Mouse (Mus musculus) heart, embryonic 16.5 days (tissue): ENCODE results near the gene Chchd6. TPM values are rescaled to one million over a fixed set of nuclear protein-coding genes. Genes with fewer than 3 reads are reported as not detected.

Source experiments
- ATAC-seq: fragments of 200-750 bp; cut with Nextera tagmentation; replicated peaks from 2 replicates; pipeline ENCODE4 v1.8.0; 2017; ENCODE audit warnings: moderate number of reproducible peaks; ENCODE audit not compliant: insufficient read depth, low FRiP score; ENCODE audit errors: extremely low read depth
- H3K27ac ChIP-seq: fragments of 300-500 bp; sonication (generic); 2 replicates; pipeline ENCODE4 v1.5.1; 2014; ENCODE audit warnings: mild to moderate bottlenecking, low read length, control low read depth, moderate library complexity
- H3K27me3 ChIP-seq: fragments of 300-500 bp; sonication (generic); 2 replicates; pipeline ENCODE4 v1.6.1; 2014; ENCODE audit warnings: low read length, mixed read lengths; ENCODE audit not compliant: control insufficient read depth, insufficient read depth
- H3K36me3 ChIP-seq: fragments of 300-500 bp; sonication (generic); 2 replicates; pipeline ENCODE4 v1.6.1; 2014; ENCODE audit not compliant: control insufficient read depth, insufficient read depth
- H3K4me1 ChIP-seq: fragments of 300-500 bp; sonication (generic); 2 replicates; pipeline ENCODE4 v1.6.1; 2014; ENCODE audit warnings: low read length, mixed read lengths; ENCODE audit not compliant: control insufficient read depth, insufficient read depth
- H3K4me2 ChIP-seq: fragments of 300-500 bp; sonication (generic); 2 replicates; pipeline ENCODE4 v1.6.1; 2014; ENCODE audit warnings: low read depth, mild to moderate bottlenecking, control low read depth, low read length
- H3K4me3 ChIP-seq: fragments of 300-500 bp; sonication (generic); 2 replicates; pipeline ENCODE4 v1.5.1; 2014; ENCODE audit warnings: mild to moderate bottlenecking, control low read depth, low read length
- H3K9ac ChIP-seq: fragments of 300-500 bp; sonication (generic); 2 replicates; pipeline ENCODE4 v1.6.1; 2014; ENCODE audit warnings: low read length, control low read depth
- H3K9me3 ChIP-seq: fragments of 300-500 bp; sonication (generic); replicated peaks from 2 replicates; pipeline ENCODE4 v1.6.1; 2016; ENCODE audit warnings: low read length; ENCODE audit not compliant: control insufficient read depth
- WGBS: fragments of 180-500 bp; shearing (Covaris S2); extraction: QIAGEN DNeasy Blood & Tissue Kit; methylation state at CpG from one replicate; pipeline ENCODE4 v1.1.7; 2014; 5-methylcytosine and 5-hydroxymethylcytosine counted together
- polyA plus RNA-seq: library from polyadenylated mRNA; unstranded; fragments of >200 nt; fragmentation: Nextera tagmentation; extraction: Ambion mirVana; gene quantifications from 2 replicates; pipeline ENCODE4 v1.2.1, GENCODE M21; 2015

Chchd6 gene
- polyA plus RNA-seq, 1 experiment from 2014 or later: 58.1 TPM

- Histone ChIP-seq H3K9ac (peak overlapping the region; percentile 28; the same call in 1 of the 2 replicates), H3K4me2 (peak overlapping the region; percentile 98; the same call in 1 of the 2 replicates), H3K27me3 (peaks cover 6% of the 10 kb centered on the region), H3K4me3 (no peak overlapping the region), H3K9me3 (no peaks in the 10 kb centered on the region), H3K4me1 (peaks cover 27% of the 10 kb centered on the region), H3K27ac (no peak overlapping the region), H3K36me3 (0 out of 2 replicates have a peak, but pooled peaks cover 3% of the 10 kb centered on the region)
- ATAC-seq: no peak
- WGBS: 66% methylated on average over 20 of the region's 20 CpGs
Observed at GRCm38 (mm10) chr6:89359771-89360708, 235.4 kb downstream of the Chchd6 start.

- H3K4me1 ChIP-seq: peaks cover 31% of the 10 kb centered on the region
- WGBS: 90% methylated on average over 3 of the region's 3 CpGs
- H3K4me2 ChIP-seq: no peak overlapping the region
- no peak overlapping the region for H3K4me3 ChIP-seq
- no peaks in the 10 kb centered on the region for H3K9me3 ChIP-seq
- no peak overlapping the region for H3K27ac ChIP-seq
- peaks cover 6% of the 10 kb centered on the region; the same call in 1 of the 2 replicates for H3K36me3 ChIP-seq
- H3K27me3 ChIP-seq: peaks cover 6% of the 10 kb centered on the region
- ATAC-seq: no peak
- H3K9ac ChIP-seq: peak overlapping the region; percentile 6; the same call in 1 of the 2 replicates
Observed at GRCm38 (mm10) chr6:89359192-89359591, 236.3 kb downstream of the Chchd6 start.

DNA sequence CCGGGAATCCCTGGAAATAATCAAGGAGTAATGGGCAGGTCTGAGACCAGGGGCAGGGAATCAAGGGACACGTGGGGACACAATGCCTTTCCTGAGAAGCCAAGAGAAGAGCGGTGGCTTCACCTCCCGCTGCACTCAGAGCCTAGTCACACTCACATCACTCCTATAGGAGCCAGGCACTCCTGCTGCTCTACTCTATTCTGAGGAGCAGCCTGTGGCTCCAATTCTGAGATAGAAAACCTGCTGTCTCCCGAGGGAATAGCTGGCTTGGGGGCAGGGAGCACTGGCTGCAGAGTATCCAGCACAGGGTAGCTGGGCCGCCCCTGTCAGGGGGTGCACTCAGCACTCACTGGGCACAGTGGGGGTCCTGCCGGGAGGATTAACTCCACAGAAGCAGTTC is 239.8 kb downstream of the Chchd6 start:
- ATAC-seq: no peak
- Histone ChIP-seq H3K9me3 (no peaks in the 10 kb centered on the region), H3K36me3 (peaks cover 6% of the 10 kb centered on the region; the same call in 1 of the 2 replicates), H3K27ac (no peak overlapping the region), H3K4me2 (no peak overlapping the region), H3K27me3 (no peaks in the 10 kb centered on the region), H3K4me1 (peaks cover 60% of the 10 kb centered on the region), H3K4me3 (no peak overlapping the region), H3K9ac (no peak overlapping the region)
- 53% methylated on average over 7 of the region's 7 CpGs for WGBS

- Histone ChIP-seq H3K4me2 (no peak overlapping the region), H3K4me1 (peaks cover 59% of the 10 kb centered on the region), H3K27ac (no peak overlapping the region), H3K9me3 (no peaks in the 10 kb centered on the region), H3K27me3 (no peaks in the 10 kb centered on the region), H3K4me3 (no peak overlapping the region), H3K36me3 (peaks cover 7% of the 10 kb centered on the region; the same call in 1 of the 2 replicates), H3K9ac (no peak overlapping the region)
- 72% methylated on average over 12 of the region's 12 CpGs for WGBS
- ATAC-seq: no peak
Observed at GRCm38 (mm10) chr6:89354726-89355125, 240.7 kb downstream of the Chchd6 start.

GRCm38 (mm10) chr6:89354076-89354475 is 241.4 kb downstream of the Chchd6 start:
- no peaks in the 10 kb centered on the region for H3K27me3 ChIP-seq
- no peak overlapping the region for H3K4me2 ChIP-seq
- H3K36me3 ChIP-seq: peaks cover 9% of the 10 kb centered on the region; the same call in 1 of the 2 replicates
- no peak for ATAC-seq
- no peaks in the 10 kb centered on the region for H3K9me3 ChIP-seq
- WGBS: 63% methylated on average over 5 of the region's 5 CpGs
- peaks cover 54% of the 10 kb centered on the region for H3K4me1 ChIP-seq
- H3K4me3 ChIP-seq: no peak overlapping the region
- H3K9ac ChIP-seq: peak overlapping the region; percentile 54; the same call in 1 of the 2 replicates
- H3K27ac ChIP-seq: no peak overlapping the region

- no peak overlapping the region for H3K4me3 ChIP-seq
- peaks cover 50% of the 10 kb centered on the region for H3K4me1 ChIP-seq
- WGBS: 41% methylated on average over 8 of the region's 8 CpGs
- H3K9me3 ChIP-seq: no peaks in the 10 kb centered on the region
- peak overlapping the region; percentile 27; the same call in 1 of the 2 replicates for H3K9ac ChIP-seq
- H3K36me3 ChIP-seq: peaks cover 9% of the 10 kb centered on the region; the same call in 1 of the 2 replicates
- no peaks in the 10 kb centered on the region for H3K27me3 ChIP-seq
- H3K4me2 ChIP-seq: no peak overlapping the region
- H3K27ac ChIP-seq: 0 out of 2 replicates have a peak overlapping the region, but pooled peaks have one; percentile 2
- ATAC-seq: no peak
Observed at GRCm38 (mm10) chr6:89353101-89353500, 242.4 kb downstream of the Chchd6 start.

GRCm38 (mm10) chr6:89351441-89352137 is 243.9 kb downstream of the Chchd6 start:
- H3K27ac ChIP-seq: peak overlapping the region; percentile 95
- ATAC-seq: peak; percentile 80
- peak overlapping the region; percentile 53 for H3K9ac ChIP-seq
- H3K4me3 ChIP-seq: no peak overlapping the region
- H3K4me1 ChIP-seq: peaks cover 50% of the 10 kb centered on the region
- no peaks in the 10 kb centered on the region for H3K9me3 ChIP-seq
- WGBS: 22% methylated on average over 5 of the region's 5 CpGs
- no peaks in the 10 kb centered on the region for H3K27me3 ChIP-seq
- peaks cover 9% of the 10 kb centered on the region for H3K36me3 ChIP-seq
- 0 out of 2 replicates have a peak overlapping the region, but pooled peaks have one; percentile 3 for H3K4me2 ChIP-seq

GRCm38 (mm10) chr6:89350520-89350919 is 244.9 kb downstream of the Chchd6 start:
- no peak overlapping the region for H3K4me2 ChIP-seq
- H3K4me3 ChIP-seq: no peak overlapping the region
- no peaks in the 10 kb centered on the region for H3K9me3 ChIP-seq
- H3K27me3 ChIP-seq: no peaks in the 10 kb centered on the region
- WGBS: 100% methylated on average over 2 of the region's 2 CpGs
- peaks cover 57% of the 10 kb centered on the region for H3K4me1 ChIP-seq
- peak overlapping the region; percentile 53; the same call in 1 of the 2 replicates for H3K9ac ChIP-seq
- H3K27ac ChIP-seq: peak overlapping the region; percentile 95
- no peak for ATAC-seq
- peaks cover 9% of the 10 kb centered on the region for H3K36me3 ChIP-seq
